Mouse (Mus musculus): ENCODE data around the gene Rab11b.
A peak's percentile ranks its signal among the peaks of the same experiment; 100 is the strongest.
"Not testable (repeated sequence)": the region's sequence is repeated elsewhere in the genome, so short reads cannot be mapped to it uniquely, and the experiment has no call there.

The Rab11b gene

DNA sequence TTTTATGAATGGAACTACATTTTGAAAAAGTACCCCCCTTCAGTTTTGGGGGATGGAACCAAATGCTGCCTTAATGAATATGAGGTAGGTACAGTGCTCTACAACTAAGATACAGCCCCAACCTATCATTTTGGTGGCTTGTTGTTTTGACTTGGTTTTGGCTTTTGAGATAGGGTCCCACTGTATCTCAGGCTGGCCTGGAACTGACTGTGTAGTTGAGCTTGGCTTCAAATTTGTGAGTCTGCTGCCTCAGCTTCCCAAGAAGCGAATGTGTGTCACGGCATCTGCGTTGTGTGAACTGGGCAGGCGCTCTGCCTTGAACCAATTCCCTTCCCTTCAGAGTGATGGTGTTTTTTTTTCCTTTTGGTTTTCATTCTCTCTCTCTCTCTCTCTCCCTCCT is 11.3 kb upstream of the Rab11b start:
- DNase-seq (ENCODE audit: low read depth, low spot score) = no peak

DNA sequence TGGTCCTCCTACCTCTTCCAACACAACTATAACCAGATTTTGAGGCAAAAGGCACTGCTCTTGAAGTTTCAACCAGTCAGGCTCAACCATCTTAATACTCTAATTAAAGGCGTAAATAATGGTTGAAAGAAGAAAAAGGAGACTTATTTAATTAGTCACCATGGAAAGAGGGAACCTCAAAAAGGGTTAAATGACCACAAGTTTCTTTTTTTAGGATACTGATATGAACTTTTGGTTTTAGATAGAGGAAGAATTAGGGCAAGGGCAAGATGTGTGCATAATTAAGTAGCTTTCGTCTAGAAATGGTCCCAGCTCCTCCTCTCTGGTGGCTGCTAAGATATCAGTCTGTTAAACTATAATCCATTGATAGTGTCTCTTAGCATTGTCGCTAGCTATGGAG is 6.1 kb upstream of the Rab11b start:
- DNase-seq (ENCODE audit: low read depth, low spot score) = no peak

DNA sequence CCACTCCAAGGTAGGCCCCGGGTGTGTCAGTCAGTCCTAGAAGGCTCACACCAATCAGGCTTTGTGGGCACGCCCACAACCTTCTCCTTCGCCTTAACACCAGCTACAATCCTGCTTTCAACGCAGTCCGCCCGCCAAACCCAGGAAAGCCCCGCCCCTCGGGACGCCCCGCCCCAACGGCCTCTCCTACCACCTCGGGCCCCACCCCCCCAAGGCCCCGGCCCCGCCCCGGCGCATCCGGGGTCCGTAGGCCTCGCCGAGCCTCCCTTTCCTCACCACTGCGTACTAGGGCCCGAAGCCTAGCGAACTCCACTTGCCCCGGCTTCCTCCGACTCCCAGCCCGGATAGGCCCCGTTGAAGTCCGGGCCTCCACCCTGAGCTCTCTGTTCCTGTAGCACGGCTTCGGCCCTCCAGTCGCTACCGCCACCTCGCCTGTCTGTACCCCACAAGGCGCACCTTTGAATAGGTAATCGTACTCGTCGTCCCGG is 519 bp downstream of the Rab11b start:
- peak; percentile 63 for DNase-seq (ENCODE audit: low read depth, low spot score)

DNA sequence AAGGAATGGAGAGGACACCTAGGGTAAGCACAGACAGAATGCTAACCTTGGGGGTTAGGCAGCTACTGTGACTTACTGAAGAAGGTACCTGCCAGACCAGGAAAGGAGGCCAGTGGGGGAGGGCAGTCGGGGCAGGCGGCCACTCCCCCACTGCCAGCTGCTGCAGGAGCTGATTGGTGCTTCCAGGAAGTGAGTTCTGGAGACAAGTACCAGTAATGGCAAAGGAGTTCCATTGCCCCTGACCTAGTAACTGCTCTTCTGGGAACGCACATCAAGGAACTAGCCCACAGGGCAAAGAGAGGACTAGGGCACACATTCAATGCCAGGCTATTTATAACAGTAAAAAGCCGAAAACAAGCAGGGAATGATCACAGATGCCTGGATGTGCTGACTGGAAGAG is 3.1 kb downstream of the Rab11b start:
- no peak for DNase-seq (ENCODE audit: low read depth, low spot score)

DNA sequence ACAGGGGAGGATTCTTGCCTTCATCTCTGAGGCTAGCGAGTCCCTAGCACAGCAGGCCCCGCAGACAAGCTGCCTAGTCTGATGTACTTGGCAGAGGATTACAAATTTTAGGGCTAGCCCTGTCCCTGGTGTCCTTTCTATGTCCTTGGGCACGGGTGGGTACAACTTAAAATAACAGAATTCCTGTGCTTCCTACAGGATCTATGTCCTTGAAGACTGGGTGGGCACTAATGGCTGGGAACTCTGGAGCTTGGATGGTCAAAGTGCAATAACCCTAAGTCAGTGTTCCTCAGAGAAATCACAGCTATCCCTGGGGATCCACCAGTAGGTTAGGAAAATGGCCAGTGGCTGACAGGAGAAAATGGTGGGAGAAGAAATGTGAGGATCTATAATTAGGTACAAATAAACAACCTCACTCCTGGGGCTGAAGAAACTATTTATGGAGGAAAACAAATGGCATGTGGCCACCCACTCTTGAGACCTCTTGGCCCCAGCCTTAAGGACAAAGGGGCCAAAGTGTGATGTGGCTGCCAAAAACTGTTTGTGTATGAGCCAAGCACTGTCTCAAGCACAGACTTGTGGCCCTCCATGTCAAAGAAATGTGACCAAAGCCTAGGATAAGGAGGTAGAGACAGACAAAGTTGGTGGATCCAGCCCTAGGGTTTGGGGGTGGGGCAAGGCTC is 4.1 kb downstream of the Rab11b start:
- DNase-seq (ENCODE audit: low read depth, low spot score) = no peak

DNA sequence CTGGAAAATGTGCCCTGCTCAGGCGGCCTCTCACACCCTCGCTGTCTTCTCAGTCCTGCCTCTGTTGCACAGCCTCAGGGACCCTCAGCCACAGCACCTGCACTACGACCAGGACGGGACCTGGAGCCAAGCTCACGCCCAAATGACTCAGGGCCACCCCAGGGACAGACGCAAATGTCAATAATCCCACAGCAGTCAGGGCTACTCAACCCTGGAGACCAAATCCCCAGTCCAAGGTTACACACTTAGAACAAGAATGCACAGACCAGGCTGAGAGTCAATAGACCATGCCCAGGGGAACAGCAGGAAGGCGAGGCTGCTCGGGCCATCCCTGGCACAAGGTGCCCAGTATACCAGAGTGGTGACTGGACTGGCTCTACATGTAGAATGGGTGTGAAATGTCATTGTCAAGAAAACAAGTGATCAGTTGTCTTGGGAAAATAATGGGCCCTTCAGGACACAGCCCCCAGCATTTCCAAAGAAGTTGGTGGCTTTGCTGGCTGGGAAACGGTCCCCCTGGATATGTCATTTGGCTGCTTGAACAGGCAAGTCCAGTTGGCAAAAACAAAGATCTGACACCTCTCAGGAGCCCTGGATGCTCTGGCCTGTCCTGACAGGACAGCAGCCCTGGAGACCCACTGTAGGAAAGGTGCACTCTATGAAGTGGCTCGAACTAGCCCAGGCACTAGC is 4.8 kb downstream of the Rab11b start:
- DNase-seq (ENCODE audit: low read depth, low spot score) = no peak

DNA sequence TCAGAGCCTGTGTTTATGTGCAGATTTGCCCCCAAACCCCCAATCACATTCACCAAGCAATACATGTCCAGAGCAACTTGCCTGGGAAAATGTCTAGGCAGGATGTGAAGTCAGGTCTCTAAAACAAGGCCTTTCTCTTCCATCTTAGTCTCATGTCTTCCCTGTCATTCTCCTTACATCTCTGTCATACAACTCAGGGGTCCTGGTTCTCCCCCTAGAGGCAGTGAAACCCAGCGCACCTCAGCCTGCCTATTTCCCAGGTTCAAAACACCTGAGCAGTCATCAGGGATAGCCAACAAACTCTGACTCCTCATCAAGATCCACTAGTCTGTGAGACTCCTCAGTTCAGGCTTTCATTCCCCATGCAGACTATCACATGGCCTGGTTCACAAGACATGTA is 5.7 kb downstream of the Rab11b start:
- no peak for DNase-seq (ENCODE audit: low read depth, low spot score)

DNA sequence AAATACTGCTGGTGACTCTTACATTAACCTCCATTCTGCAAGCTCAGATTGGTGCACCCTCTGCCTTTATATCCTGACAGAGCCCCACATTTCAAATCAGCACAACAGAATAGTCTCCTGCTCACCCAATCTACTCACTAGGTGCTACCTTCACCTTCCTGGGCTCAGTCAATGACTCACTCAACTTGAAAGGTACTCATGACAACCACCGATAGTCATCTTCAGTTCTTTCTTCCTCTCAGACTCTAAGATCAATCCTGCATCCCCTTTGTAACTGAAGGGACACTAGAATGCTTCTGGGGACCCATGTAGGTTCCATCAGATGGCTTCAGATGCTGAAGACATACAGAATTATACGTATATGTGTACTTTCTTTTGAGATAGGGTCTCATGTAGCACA is 8.0 kb downstream of the Rab11b start:
- DNase-seq (ENCODE audit: low read depth, low spot score) = no peak

DNA sequence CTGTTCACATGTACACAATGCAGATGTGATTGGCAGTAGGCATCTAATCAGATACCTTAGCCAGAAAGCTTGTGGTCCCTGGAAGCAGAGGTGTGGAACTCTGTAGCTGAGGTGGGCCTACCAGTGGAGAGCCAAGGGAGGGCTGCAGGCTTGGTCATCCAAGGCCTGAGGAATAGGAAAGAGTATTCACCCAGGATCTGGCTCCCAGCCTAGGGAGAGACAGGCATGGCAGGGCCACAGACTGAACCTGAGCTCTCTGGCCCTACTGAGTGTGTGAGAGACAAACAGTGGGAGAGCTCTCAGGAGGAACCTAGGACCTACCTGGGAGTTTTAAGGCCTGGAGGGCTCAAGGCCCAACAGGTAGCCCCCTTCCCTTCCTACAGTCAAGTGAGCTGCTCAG is 9.1 kb downstream of the Rab11b start:
- DNase-seq (ENCODE audit: low read depth, low spot score) = no peak

DNA sequence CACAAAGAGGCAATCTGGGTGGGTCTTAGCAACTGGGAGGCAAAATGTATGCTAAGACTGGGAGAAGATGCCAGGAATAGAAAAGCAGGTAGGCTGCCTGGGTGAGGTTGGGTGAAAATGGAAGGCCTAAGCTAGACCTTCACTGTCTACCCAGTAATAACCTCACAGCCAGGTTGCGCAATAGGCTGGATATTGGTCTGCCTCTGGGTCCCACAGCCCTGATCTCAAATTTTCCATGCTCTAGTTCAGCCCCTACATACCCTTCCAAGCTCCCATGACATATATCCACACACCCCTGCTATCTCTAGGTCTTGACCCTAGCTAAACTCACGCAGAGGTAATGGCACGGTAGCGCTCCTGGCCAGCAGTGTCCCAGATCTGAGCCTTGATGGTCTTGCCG is 10.9 kb downstream of the Rab11b start:
- DNase-seq (ENCODE audit: low read depth, low spot score) = no peak

DNA sequence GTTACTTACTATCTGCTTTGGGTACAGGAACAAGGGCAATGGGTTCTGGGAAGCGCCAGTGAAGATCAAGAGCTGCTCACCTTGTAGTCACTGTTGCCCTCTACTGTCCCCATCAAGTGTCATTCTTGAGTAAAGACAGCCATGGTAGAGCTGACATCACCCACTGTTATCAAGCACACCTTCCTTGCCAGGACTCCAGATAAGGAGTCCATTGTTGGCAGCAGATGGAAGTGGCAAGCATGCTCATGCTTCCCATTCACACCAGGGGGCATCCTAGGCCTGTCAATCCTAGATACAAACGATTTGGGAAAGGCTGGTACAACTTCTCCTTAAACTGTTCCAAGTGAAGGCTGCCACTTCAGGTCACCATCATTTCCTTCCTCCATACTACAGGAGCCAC is 14.3 kb downstream of the Rab11b start:
- DNase-seq (ENCODE audit: low read depth, low spot score) = no peak

DNA sequence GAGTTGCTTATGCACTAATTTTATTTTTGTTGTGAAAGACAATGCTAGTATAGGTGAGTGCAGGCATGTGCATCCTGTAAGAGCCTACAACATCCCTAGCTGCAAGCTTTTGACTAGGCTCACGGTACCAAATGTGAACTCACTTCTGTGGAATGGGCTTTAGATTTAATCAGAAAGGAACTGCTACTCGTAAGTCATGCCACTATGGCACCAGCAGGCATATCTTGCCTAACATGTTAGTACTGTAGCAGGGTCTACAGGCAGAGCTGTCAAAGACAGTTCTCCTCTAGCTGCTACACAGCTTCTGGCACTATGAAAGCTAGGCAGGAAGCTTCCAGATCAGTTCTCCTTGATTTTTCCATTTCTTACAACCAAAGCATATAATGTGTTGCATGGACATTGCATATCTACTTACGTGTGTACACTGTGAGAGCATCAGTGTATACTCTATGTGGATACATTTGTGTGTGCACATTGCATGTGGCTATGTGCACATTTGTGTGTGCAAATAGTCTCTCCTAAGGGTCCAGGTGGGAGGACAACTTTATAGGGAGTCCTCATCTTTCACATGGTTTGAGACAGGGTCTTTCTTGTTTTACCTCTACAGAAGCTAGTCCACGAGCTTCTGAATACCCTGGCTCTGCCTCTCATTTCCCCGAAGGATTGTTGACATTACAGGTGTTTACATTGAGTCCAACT is 15.5 kb downstream of the Rab11b start:
- DNase-seq (ENCODE audit: low read depth, low spot score) = no peak

DNA sequence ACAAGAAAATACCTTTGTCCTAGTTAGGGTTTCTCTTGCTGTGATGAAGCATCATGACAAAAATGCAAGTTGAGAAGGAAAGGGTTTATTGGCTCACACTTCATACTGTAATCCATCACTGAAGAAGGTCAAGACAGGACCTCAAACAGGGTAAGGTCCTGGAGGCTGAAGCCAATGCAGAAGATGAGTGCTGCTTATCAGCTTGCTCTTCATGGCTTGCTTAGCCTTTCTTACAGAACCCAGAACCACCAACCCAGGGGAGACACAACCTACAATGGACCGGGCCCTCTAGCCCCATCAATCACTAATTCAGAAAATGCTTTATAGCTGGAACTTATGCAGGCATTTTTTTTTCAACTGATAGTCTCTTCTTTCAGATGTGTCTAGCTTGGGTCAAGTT is 17.9 kb downstream of the Rab11b start:
- no peak for DNase-seq (ENCODE audit: low read depth, low spot score)

DNA sequence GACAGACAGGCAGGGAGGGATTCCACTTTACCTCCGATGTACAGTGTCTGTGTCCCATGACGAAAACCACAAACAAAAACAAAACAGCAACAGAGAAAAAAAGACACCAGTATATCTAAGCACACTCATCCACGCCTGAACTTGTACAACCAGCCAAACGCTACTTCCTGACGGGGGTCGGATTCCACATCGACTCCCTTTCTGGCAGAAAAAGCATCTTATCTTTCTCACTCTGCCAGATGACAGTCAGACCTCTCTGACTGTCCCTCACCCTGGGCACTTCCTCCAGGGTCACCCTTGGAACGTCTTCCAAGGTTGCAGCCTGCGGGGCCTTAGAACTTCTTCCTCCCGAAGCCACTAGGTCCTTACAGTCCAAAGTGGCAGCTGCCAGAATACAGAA is 26.8 kb downstream of the Rab11b start:
- not testable (repeated sequence) for DNase-seq (ENCODE audit: low read depth, low spot score)

DNA sequence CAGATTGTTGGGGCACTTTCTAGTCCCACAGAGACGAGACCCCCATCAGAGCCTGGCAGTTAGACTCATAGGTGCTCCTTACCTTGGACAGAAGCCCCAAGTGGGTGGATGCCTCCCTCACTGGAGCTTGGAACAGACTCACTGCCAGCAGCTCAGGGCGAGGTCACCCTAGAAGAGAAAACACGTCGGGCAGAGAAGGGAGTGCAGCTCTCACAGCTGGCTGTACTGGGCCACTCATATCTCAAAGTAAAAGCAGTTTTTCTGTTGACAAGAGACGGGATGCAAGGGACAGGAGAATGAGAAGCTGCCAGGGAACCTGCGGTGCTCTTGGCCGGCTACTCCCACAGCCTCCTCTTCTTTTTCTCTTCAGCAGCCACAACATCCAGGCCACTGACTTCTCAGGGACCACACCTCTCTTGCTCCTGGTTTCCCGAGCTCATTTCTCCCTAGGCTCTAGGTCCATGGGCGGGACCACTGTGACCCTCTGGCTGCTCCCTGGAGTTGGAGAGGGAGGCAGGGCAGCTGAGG is 27.7 kb downstream of the Rab11b start:
- DNase-seq (ENCODE audit: low read depth, low spot score) = not testable (repeated sequence)

DNA sequence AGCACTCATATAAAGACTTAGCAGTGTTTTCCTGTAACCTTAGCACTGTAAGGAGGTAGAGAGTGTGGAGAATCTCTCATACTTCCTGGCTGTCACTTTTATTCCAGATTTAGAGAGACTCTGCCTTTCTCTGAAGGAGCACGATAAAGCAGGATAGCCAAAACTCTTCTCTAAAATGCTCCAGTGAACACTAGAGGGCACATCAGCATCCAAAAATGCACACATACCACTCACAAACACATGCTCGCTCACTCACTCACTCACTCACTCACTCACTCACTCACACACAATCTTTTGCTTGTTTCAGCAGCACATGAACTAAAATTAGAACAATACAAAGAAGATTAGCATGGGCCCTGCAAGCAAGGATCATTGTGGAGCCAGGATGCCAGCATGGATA is 31.1 kb downstream of the Rab11b start:
- DNase-seq (ENCODE audit: low read depth, low spot score) = no peak

DNA sequence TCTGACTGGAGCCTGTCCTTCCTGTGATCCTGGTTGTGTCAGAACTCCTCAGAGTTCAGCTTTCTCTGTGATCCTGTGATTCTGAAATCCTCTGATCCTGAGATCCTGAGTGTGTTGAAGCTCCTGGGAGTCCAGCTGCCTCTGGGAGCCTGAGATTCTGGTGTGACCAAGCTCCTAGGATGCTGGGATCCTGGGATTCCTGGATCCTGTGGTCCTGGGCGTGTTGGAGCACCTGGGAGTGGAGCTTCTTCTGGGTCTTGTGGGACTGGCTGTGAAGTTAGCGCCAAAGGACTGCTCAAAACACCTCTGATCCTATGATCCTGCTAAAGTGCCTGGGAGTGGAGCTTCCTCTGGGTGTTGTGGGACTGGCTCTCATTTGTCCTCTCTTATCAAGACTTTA is 31.9 kb downstream of the Rab11b start:
- DNase-seq (ENCODE audit: low read depth, low spot score) = no peak

DNA sequence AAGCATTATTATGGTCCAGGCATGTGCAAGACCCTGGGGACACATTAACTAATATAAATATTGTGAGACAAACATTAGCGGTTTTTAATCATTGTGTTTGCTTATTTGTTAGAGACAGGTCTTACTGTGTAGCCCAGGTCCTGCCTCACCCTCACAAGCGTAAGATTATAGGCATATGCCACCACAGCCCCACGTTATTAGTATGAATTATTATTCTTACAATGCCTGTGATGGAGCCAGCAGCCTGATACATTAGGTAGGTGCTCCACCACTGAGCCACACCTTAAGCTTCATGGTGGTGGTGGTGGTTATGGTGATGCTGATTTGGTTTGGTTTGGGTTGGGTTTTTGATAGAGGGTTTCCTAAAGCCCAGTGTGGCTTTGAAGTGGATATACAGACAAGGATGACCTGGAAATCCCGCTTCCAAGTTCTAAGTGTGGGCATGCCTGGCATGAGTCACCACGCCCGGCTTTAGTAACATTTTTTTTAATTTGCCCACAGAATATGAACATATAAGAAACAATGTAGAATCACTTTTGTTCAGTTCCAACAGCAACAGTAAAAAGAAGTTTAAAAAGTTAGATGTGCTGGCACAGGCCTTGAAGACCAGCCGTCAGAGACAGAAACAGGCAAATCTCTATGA is 40.5 kb downstream of the Rab11b start:
- DNase-seq (ENCODE audit: low read depth, low spot score) = no peak

DNA sequence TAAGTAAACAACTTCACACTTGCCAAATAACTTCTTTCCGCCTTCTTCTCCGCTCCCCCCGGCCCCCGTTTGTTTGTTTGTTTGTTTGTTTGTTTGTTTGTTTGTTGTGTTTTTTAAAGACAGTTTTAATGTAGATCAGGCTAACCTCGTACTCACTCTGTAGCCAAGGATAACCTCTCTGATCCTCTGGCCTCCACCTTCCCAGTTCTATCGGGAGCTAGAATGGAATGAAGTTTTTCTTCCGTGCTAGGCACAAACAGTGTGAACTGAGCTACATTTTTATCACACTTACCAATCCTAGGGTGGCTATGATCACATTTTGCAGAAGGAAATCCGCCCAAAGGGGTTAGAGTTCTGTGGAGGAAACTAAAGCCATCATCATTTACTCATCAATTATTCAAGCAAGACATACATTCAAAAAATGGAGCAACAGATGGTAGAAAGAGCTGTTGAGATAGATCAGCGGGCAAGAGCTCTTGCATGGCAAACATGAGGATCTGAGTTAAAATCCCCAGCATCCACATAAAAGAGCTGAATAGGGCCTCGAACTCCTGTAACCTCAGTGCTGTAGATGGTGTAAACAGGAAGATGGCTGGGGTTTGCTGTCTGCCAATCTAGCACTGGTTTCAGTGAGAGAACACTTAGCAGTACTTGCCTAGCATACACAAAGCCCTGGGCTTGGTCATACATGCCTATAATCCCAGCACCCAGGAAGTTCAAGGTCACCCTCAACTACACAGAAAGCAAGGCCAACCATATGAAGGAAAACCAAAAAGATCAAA is 41.2 kb downstream of the Rab11b start:
- no peak for DNase-seq (ENCODE audit: low read depth, low spot score)

DNA sequence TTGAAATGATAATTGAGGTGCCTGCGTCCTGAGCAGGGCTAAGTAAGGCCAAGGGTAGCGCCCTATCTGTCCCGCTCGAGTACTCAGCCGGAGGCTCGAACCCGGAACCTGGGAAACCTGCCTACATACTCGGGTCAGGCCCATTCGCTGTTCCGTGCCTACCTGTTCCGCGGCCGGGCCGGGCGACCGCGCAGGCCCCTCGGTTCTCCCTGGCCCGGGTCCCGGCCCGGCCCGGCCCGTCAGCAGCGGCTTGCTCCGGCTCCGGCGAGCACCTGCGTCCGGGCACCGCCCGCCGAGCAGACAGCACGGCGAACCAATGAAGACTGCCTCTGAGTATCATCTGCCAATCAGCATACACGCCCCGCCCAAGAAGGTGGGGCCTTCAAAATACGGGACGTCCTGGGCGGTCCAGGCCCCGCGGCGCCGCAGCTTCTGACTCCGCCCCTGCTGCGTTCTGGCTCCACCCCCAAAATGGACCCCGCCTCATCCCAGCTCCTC is 41.9 kb downstream of the Rab11b start, which contains the start of gene March2:
Gene March2 (minus strand): TSS at position 287 of the 498 bp plus-strand sequence.
- peak; percentile 92 for DNase-seq (ENCODE audit: low read depth, low spot score)

DNA sequence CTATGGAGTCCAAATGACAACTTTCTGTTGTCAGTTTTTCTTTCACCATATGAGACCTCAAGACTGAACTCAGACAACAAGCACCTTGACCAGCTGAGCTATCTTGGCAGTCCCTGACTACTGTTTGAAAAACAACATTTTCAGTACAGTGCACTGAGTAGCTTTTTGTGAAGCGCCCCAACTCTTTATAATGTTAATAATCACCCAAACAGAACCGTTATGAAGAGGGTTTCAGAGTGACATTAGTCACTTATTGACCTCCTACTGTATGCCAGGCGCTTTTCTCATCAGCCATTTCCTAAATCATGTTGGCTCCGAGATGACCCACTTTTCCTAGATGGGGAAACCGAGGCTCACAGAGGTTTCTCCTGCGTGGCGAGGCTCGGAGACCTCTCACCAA is 42.3 kb downstream of the Rab11b start:
- no peak for DNase-seq (ENCODE audit: low read depth, low spot score)
